In genomic region chr10:11145580-11145979, GRCm38 (mm10) we compare ENCODE assay signal across 27 mouse cellular contexts.
"Had no signal": no experiment of that assay in that cellular context is flagged by ENCODE, and none has a peak within 500 bp of the region (broad histone marks: within the 10 kb centered on the region; RNA-seq: fewer than 3 reads in every experiment).

No protein-coding gene starts in this region.

- H3K4me3 ChIP-seq: embryonic facial prominence, embryonic 10.5 days; embryonic facial prominence, embryonic 12.5 days; embryonic facial prominence, embryonic 13.5 days; embryonic facial prominence, embryonic 15.5 days; erythroblast, embryonic 14.5 days; forebrain, embryonic 10.5 days; forebrain, embryonic 13.5 days; forebrain, embryonic 15.5 days; gastrocnemius, adult 2 months; heart, adult 2 months; heart, embryonic 10.5 days had no signal

- H3K9me3 ChIP-seq: embryonic facial prominence, embryonic 10.5 days; embryonic facial prominence, embryonic 12.5 days; embryonic facial prominence, embryonic 13.5 days; embryonic facial prominence, embryonic 15.5 days; forebrain, embryonic 13.5 days; forebrain, embryonic 15.5 days; heart, embryonic 10.5 days had no signal

- DNase-seq: cerebellum, adult 9-10 months; cerebellum, adult 9-11 months; cerebellum, postnatal 10 days; cerebellum, postnatal 14 days; cerebellum, postnatal 25 days; cerebellum, postnatal 36 days; embryo, embryonic 11 days; forebrain, postnatal 0 days; gastrocnemius, adult 2 months; gastrocnemius, postnatal 10 days; gastrocnemius, postnatal 14 days; gastrocnemius, postnatal 25 days; gastrocnemius, postnatal 36 days; heart, adult 11 months; heart, adult 18-20 months; heart, adult 2 months had no signal

- H3K27me3 ChIP-seq: embryonic facial prominence, embryonic 12.5 days; embryonic facial prominence, embryonic 13.5 days; embryonic facial prominence, embryonic 15.5 days; forebrain, embryonic 13.5 days; forebrain, embryonic 15.5 days had no signal

- H3K36me3 ChIP-seq: embryonic facial prominence, embryonic 10.5 days; embryonic facial prominence, embryonic 12.5 days; embryonic facial prominence, embryonic 13.5 days; embryonic facial prominence, embryonic 15.5 days; forebrain, embryonic 10.5 days; forebrain, embryonic 15.5 days; heart, embryonic 10.5 days had no signal

- ATAC-seq: forebrain, embryonic 13.5 days; forebrain, embryonic 14.5 days; forebrain, embryonic 15.5 days; forebrain, embryonic 16.5 days; forebrain, postnatal 0 days had no signal

- H3K9ac ChIP-seq: embryonic facial prominence, embryonic 12.5 days; embryonic facial prominence, embryonic 13.5 days; embryonic facial prominence, embryonic 15.5 days; forebrain, embryonic 13.5 days; forebrain, embryonic 15.5 days; forebrain, postnatal 0 days had no signal

- H3K27ac ChIP-seq: embryonic facial prominence, embryonic 10.5 days; embryonic facial prominence, embryonic 12.5 days; embryonic facial prominence, embryonic 13.5 days; embryonic facial prominence, embryonic 15.5 days; forebrain, embryonic 10.5 days; forebrain, embryonic 13.5 days; forebrain, embryonic 15.5 days; gastrocnemius, adult 2 months; heart, adult 2 months; heart, embryonic 10.5 days had no signal

- H3K4me2 ChIP-seq: embryonic facial prominence, embryonic 12.5 days; embryonic facial prominence, embryonic 13.5 days; embryonic facial prominence, embryonic 15.5 days; forebrain, embryonic 13.5 days; forebrain, embryonic 15.5 days had no signal
